Mouse (Mus musculus): ENCODE results near the gene Fgfr1op. TPM values are rescaled to one million over a fixed set of nuclear protein-coding genes. Genes with fewer than 3 reads are reported as not detected.

Gene Fgfr1op
- polyA plus RNA-seq, 1 experiment from 2014 or later: 29.3 TPM

DNA sequence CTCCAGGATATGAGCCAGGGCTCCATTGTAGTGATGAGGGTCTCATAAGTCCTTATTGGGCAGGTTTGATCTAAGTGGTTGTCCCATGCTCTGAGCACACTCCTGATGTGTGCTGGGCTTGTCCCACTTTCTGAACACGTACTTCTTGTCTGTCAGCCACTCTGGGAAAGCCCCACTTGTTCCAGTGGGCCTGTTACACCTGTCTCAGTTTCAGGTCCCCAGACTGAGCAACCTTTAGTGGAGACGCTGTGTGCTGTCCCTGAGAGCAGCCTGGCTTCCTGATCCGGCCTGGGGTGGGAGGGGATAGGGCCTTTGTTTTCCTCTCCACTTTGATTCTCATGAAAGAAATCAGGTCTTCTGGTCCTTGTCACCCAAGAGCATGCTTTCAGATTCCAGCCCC is 44.9 kb downstream of the Fgfr1op start:
- no peak overlapping the region for H3K4me3 ChIP-seq (replicated peaks)
- no peak for ATAC-seq (ENCODE audit: low FRiP score)
- no peaks in the 10 kb centered on the region for H3K36me3 ChIP-seq
- H3K27me3 ChIP-seq (replicated peaks): no peaks in the 10 kb centered on the region
- WGBS: 69% methylated on average over 3 of the region's 3 CpGs
- no peak overlapping the region for H3K4me2 ChIP-seq
- no peak overlapping the region for H3K27ac ChIP-seq (replicated peaks)
- H3K9ac ChIP-seq (replicated peaks): no peak overlapping the region
- no peaks in the 10 kb centered on the region for H3K4me1 ChIP-seq
- H3K9me3 ChIP-seq (replicated peaks): no peaks in the 10 kb centered on the region

DNA sequence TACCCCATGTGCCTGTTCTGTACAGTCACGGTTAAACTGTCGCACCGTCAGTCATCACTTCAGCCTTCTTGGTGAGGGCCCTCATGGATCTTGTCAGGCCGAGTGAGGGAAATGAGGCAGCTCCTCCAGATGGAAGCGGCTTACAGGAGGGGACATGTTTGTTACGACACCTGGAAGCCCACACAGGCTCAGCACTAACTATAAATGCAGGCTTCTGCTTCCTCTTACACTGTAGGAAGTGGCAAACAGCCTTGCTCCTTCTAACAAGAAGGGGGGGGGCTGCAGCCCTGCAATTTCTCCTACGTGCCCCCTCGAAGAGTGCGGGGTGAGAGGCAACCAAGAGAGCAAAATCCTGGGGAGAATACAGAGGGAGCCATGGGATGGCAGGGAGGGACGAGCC is 45.4 kb downstream of the Fgfr1op start:
- ATAC-seq (ENCODE audit: low FRiP score): no peak

DNA sequence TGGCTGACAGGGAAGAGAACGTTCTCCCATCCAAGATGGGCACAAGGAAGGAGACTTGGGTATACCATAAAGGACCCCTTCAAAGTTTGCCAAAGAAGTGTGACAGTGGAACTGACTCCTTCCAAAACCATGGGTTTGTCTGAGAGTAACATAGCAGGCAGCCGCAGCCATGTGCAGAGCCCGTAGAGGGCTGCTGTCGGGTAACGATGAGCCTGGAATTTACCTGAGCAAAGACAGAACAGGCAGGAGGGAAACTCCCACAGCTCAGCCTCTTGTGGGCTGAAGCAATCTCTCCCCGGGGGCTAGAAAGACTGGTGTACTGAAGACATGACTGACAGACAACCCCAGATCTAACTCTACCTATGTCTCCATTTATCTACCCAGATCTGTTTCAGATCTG is 46.1 kb downstream of the Fgfr1op start:
- Histone ChIP-seq H3K36me3 (no peaks in the 10 kb centered on the region), H3K4me3 (replicated peaks) (no peak overlapping the region), H3K9ac (replicated peaks) (no peak overlapping the region), H3K27ac (replicated peaks) (no peak overlapping the region), H3K4me2 (no peak overlapping the region), H3K4me1 (no peaks in the 10 kb centered on the region), H3K27me3 (replicated peaks) (no peaks in the 10 kb centered on the region), H3K9me3 (replicated peaks) (no peaks in the 10 kb centered on the region)
- WGBS: 93% methylated on average over 6 of the region's 6 CpGs
- ATAC-seq (ENCODE audit: low FRiP score): no peak

More for the DNA sequence above, 45.4 kb downstream of the Fgfr1op start:
- Histone ChIP-seq H3K9me3 (replicated peaks) (no peaks in the 10 kb centered on the region), H3K27ac (replicated peaks) (no peak overlapping the region), H3K4me1 (no peaks in the 10 kb centered on the region), H3K36me3 (no peaks in the 10 kb centered on the region), H3K4me2 (no peak overlapping the region), H3K9ac (replicated peaks) (no peak overlapping the region), H3K27me3 (replicated peaks) (no peaks in the 10 kb centered on the region), H3K4me3 (replicated peaks) (no peak overlapping the region)
- WGBS: 83% methylated on average over 10 of the region's 10 CpGs

DNA sequence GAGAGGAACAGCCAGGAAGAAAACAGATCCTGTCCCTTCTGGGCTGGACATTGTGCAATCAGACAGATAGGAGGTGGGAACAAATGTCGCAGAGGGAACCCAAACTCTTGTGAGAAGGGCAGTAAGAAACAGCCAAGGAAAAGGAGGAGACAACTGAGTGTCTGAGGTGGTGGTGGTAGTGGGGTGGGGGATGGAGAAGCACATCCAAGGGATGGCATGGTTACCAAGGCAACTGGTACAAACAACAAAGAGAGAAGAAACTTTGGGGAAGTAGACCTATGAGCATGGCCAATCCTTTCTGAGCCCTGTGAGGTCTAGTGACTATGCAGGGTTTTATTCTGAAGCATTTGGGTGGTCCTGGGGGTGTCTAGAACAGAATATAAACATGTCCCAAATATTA is 49.1 kb downstream of the Fgfr1op start:
- no peaks in the 10 kb centered on the region for H3K27me3 ChIP-seq (replicated peaks)
- WGBS: 91% methylated on average over 1 of the region's 1 CpGs
- no peak overlapping the region for H3K4me2 ChIP-seq
- no peak overlapping the region for H3K4me3 ChIP-seq (replicated peaks)
- H3K27ac ChIP-seq (replicated peaks): no peak overlapping the region
- no peaks in the 10 kb centered on the region for H3K4me1 ChIP-seq
- no peak overlapping the region for H3K9ac ChIP-seq (replicated peaks)
- no peaks in the 10 kb centered on the region for H3K36me3 ChIP-seq
- no peak for ATAC-seq (ENCODE audit: low FRiP score)
- H3K9me3 ChIP-seq (replicated peaks): no peaks in the 10 kb centered on the region

DNA sequence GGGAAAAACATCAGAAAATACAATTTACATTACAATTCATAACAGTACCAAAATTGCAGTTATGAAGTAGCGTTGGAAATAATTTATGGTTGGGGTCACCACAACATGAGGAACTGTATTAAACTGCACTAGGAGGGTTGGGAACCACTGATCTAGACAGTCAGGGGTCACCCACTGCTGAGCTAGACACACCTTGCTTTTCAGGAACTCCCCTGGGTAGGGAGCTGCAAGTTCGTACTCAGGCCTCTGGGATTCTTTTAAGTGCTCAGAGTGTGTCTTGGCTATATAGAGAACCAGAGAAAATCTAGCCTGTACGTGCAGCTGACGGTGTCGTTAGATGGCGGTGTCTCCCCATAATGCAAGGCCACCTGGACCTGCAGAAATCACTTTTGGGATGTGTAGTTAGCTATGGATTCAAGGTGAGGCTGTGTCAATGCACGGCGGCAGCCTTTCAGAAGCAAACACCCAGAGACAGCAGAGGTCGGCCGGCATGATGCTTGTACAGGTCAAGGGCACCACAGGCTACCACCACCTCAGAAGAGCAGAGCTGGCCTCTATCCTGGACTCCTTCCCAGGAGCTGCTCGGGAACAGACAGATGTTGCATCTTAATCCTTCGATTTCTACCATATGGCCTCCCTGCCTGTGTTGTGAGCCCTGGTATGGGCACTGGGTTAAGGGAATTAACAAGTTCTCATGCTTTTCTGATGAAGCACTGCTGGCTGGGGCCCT is 49.9 kb downstream of the Fgfr1op start:
- no peaks in the 10 kb centered on the region for H3K9me3 ChIP-seq (replicated peaks)
- 90% methylated on average over 12 of the region's 12 CpGs for WGBS
- no peaks in the 10 kb centered on the region for H3K36me3 ChIP-seq
- no peak overlapping the region for H3K27ac ChIP-seq (replicated peaks)
- H3K4me2 ChIP-seq: no peak overlapping the region
- H3K4me1 ChIP-seq: no peaks in the 10 kb centered on the region
- H3K27me3 ChIP-seq (replicated peaks): no peaks in the 10 kb centered on the region
- H3K9ac ChIP-seq (replicated peaks): no peak overlapping the region
- no peak overlapping the region for H3K4me3 ChIP-seq (replicated peaks)
- ATAC-seq (ENCODE audit: low FRiP score): no peak

DNA sequence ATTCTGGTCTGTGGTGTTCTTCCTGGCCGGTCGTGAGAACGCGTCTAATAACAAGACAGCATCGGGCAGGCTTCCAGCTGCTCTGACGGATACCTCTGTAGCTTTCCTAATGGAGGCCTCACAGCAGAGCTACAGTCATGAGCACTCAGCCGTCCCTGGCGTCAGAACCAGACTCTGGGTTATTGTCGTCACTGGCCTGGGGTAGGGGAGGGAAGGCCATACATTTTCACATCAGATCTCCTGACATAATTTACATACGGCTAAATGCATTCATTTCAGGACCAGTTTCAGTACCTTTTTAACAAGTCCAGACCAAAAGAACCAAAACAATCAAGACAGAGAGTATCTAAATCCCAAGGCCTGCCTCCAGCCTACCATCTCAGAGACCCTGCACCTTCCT is 57.9 kb downstream of the Fgfr1op start:
- no peaks in the 10 kb centered on the region for H3K4me1 ChIP-seq
- WGBS: 78% methylated on average over 10 of the region's 10 CpGs
- no peak for ATAC-seq (ENCODE audit: low FRiP score)

DNA sequence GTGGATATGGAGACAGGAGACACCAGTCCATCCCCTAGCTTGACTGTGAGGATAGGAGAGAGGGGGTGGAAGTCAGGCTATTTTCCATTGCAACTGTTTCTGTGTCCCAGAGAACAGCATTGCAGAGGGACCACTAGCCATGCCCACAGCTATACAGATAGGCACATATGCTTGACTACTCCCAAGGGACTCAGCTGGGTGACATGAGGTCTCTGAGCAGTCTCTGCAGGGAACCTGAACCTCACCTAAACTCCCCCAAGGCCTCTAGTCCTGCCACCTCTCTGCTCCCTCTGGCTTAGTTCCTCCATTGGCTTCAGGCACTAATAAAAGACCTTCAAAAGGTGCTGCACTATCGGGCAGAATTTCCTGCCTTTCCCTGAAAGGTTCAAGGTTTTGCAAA is 58.8 kb downstream of the Fgfr1op start:
- Histone ChIP-seq H3K4me2 (no peak overlapping the region), H3K27ac (replicated peaks) (no peak overlapping the region), H3K36me3 (no peaks in the 10 kb centered on the region), H3K9me3 (replicated peaks) (no peaks in the 10 kb centered on the region), H3K4me3 (replicated peaks) (no peak overlapping the region), H3K4me1 (no peaks in the 10 kb centered on the region), H3K9ac (replicated peaks) (no peak overlapping the region), H3K27me3 (replicated peaks) (no peaks in the 10 kb centered on the region)
- ATAC-seq (ENCODE audit: low FRiP score): no peak
- 83% methylated on average over 1 of the region's 1 CpGs for WGBS

More for the DNA sequence above, 57.9 kb downstream of the Fgfr1op start:
- Histone ChIP-seq H3K27me3 (replicated peaks) (no peaks in the 10 kb centered on the region), H3K9ac (replicated peaks) (no peak overlapping the region), H3K4me3 (replicated peaks) (no peak overlapping the region), H3K9me3 (replicated peaks) (no peaks in the 10 kb centered on the region), H3K27ac (replicated peaks) (no peak overlapping the region), H3K4me2 (no peak overlapping the region), H3K36me3 (no peaks in the 10 kb centered on the region)

DNA sequence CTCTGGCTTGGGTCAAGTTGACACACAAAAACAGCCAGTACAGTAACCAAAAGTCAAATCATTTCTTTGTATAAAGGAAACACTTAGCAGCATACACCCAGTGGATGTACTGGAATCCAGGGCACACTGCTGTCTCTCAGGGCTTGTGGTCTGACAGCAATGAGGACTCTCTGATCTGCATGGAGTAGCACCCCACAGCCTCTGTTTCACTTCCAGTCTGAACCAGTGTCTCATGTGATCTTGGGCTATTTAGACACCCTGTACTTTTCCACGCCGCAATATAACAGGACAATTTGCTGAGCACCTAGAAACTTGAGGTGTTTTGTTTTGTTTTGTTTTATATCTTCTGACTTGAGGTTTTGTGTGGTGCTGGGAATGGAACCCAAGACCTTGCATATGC is 59.9 kb downstream of the Fgfr1op start:
- H3K27ac ChIP-seq (replicated peaks): no peak overlapping the region
- ATAC-seq (ENCODE audit: low FRiP score): no peak
- 90% methylated on average over 2 of the region's 2 CpGs for WGBS
- no peaks in the 10 kb centered on the region for H3K36me3 ChIP-seq
- no peak overlapping the region for H3K9ac ChIP-seq (replicated peaks)
- no peaks in the 10 kb centered on the region for H3K27me3 ChIP-seq (replicated peaks)
- no peaks in the 10 kb centered on the region for H3K4me1 ChIP-seq
- H3K4me2 ChIP-seq: no peak overlapping the region
- no peak overlapping the region for H3K4me3 ChIP-seq (replicated peaks)
- no peaks in the 10 kb centered on the region for H3K9me3 ChIP-seq (replicated peaks)

DNA sequence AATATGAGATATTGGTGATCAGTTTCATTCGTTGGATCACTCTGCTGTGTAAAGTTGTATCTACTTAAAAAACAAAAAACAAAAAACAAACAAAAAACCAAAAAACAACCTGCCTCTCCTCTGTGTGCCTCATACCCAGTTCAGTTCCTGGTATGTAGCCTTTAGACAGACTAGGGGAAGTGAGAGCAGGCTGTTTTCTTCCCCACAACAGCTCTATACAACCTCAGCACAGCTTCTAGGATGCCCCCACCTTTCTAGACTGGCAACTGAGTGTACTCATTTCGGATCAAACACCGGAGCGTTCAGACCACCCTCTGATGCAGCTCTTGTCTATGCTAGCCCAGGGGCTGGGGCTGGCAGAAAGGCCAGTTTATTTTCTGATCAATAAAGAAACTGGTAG is 60.4 kb downstream of the Fgfr1op start:
- Histone ChIP-seq H3K4me1 (no peaks in the 10 kb centered on the region), H3K9me3 (replicated peaks) (no peaks in the 10 kb centered on the region), H3K36me3 (no peaks in the 10 kb centered on the region), H3K4me2 (no peak overlapping the region), H3K27ac (replicated peaks) (no peak overlapping the region), H3K4me3 (replicated peaks) (no peak overlapping the region), H3K9ac (replicated peaks) (no peak overlapping the region), H3K27me3 (replicated peaks) (no peaks in the 10 kb centered on the region)
- ATAC-seq (ENCODE audit: low FRiP score): no peak
- 80% methylated on average over 4 of the region's 4 CpGs for WGBS

DNA sequence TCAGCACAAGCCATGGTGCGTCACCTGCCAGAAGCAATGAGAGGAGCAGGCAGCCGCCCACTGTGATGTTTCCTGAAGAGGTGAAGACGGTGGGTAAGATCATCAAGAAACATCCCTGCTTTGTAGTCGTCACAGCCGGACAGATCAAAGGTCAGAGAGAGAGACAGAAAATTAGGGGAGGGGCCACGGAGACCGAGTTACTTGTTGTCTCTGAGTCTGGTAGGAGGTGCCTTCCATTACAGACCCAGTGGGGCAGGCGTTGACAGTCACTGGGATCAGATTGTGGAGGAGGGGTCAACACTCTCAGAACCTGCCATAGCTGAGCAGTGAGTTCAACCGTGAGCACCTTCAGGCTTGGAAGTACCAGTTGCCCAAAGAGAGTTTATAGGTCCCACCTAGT is 63.3 kb downstream of the Fgfr1op start:
- no peak for ATAC-seq (ENCODE audit: low FRiP score)
- WGBS: 39% methylated on average over 9 of the region's 9 CpGs

DNA sequence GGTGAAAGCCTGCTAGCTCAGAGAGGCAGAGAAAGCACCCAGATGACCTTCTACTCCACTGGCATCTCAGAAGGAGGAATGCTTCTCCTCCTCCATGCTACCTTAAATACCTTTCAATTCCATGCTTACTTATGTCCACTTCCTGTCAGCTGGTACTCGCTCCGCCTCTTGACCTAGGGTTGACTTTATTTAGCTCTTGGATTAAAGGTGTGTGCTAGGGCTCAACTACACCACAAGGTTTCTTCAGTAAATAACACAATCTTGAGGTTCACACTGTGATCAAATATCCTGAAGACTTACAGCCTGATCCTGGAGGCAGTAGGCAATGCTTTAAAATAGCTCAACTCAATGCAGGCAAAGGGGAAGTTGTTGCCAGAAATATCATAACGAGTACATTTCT is 64.3 kb downstream of the Fgfr1op start:
- no peak overlapping the region for H3K9ac ChIP-seq (replicated peaks)
- H3K27me3 ChIP-seq (replicated peaks): no peaks in the 10 kb centered on the region
- 90% methylated on average over 3 of the region's 3 CpGs for WGBS
- no peak overlapping the region for H3K27ac ChIP-seq (replicated peaks)
- ATAC-seq (ENCODE audit: low FRiP score): no peak
- H3K4me1 ChIP-seq: no peaks in the 10 kb centered on the region
- H3K9me3 ChIP-seq (replicated peaks): no peaks in the 10 kb centered on the region
- H3K36me3 ChIP-seq: no peaks in the 10 kb centered on the region
- H3K4me2 ChIP-seq: no peak overlapping the region
- no peak overlapping the region for H3K4me3 ChIP-seq (replicated peaks)

More for the DNA sequence above, 63.3 kb downstream of the Fgfr1op start:
- H3K4me1 ChIP-seq: no peaks in the 10 kb centered on the region
- no peaks in the 10 kb centered on the region for H3K27me3 ChIP-seq (replicated peaks)
- no peak overlapping the region for H3K4me3 ChIP-seq (replicated peaks)
- H3K27ac ChIP-seq (replicated peaks): no peak overlapping the region
- H3K36me3 ChIP-seq: no peaks in the 10 kb centered on the region
- no peak overlapping the region for H3K4me2 ChIP-seq
- H3K9ac ChIP-seq (replicated peaks): no peak overlapping the region
- no peaks in the 10 kb centered on the region for H3K9me3 ChIP-seq (replicated peaks)

DNA sequence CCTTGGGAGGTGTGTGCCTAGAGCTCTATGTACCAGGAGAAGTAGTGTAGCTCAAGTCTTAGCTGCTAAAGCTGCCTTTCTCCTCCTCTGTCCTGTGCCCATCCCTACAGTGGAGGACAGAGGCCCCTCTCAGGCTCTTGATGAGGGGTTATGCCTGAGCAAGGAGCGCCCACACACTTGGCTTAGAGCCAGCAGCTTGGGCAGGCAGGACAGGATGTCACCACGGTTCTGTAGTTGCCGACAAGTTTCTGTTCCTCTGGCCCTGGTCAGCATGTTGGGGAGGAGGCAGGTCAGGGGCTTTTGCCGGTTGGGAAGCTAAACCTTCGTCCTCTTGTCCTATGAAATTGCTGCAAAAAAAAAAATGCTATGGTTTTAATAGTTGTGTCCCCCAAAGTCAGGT is 66.8 kb downstream of the Fgfr1op start:
- no peaks in the 10 kb centered on the region for H3K36me3 ChIP-seq
- H3K9ac ChIP-seq (replicated peaks): no peak overlapping the region
- ATAC-seq (ENCODE audit: low FRiP score): no peak
- no peaks in the 10 kb centered on the region for H3K4me1 ChIP-seq
- no peak overlapping the region for H3K27ac ChIP-seq (replicated peaks)
- H3K4me2 ChIP-seq: no peak overlapping the region
- no peaks in the 10 kb centered on the region for H3K27me3 ChIP-seq (replicated peaks)
- H3K9me3 ChIP-seq (replicated peaks): no peaks in the 10 kb centered on the region
- H3K4me3 ChIP-seq (replicated peaks): no peak overlapping the region
- WGBS: 73% methylated on average over 5 of the region's 5 CpGs
